Mouse (Mus musculus) heart, postnatal 0 days (tissue): ENCODE measurements around the gene Trip12.

Experiments used
- CTCF ChIP-seq: IDR thresholded peaks from 2 replicates; pipeline ENCODE4 v1.5.1; 2016; ENCODE audit warnings: antibody characterized with exemption, control low read depth, low read depth
- EP300 ChIP-seq: IDR thresholded peaks from 2 replicates; pipeline ENCODE4 v1.6.1; 2016; ENCODE audit warnings: antibody characterized with exemption, low read depth

- no peak for TF ChIP-seq CTCF
- no peak for TF ChIP-seq EP300
Measured at GRCm38 (mm10) chr1:84737097-84737496, 103.2 kb downstream of the Trip12 start.
